Mouse (Mus musculus): ENCODE data around the gene Slc27a4. TPM values are rescaled to one million over a fixed set of nuclear protein-coding genes. Genes with fewer than 3 reads are reported as not detected.

Gene Slc27a4
- total RNA-seq, 4 experiments from 2014 or later = 13.4 to 18.7 (median 16.4) TPM

DNA sequence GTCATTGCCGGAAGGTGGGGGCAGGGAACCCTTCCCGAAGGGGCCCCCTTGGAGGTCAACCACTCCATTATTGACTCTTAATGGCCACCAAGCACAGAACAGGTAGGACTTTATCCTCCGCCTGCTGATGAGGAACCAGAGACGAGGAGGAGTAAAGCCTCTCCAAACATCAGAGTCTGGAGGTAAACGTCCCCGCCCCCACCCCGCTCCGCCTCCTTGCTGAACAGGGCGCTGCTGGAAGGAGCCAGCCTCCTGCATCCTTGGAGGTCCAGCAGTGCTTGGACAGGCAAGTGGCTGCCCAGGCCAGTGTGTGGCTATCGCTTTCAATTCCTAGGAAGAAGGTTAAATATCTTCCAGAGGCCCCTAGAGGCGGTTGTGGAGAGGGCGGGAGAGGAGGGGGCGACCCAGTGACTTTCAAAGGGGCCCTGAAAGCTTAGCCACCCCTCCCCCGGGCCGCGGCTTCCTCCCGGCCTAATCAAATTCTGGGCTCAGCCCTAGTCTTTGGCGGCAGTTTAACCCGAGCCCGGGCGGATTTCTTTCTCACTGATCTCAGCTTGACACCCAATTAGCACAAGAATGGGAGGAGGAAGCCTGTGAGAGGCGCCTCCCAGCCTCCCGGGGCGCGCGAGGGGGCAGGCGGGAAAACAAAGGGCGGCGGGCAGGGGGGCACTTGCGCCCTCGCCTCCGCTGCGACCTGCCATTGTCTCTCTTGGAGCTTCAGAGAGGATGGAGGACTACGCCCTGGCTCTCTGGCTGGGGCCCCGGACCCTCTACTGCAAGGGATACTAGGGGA is 17.8 kb downstream of the Slc27a4 start, which contains the start of gene Urm1:
Urm1 (plus strand) TSS at position 51 of the 793 bp plus-strand sequence.
- peak; percentile 65 for DNase-seq (ENCODE audit: low spot score)

GRCm38 (mm10) chr2:29826318-29826925 is 24.0 kb downstream of the Slc27a4 start:
- DNase-seq (ENCODE audit: low spot score) = no peak

DNA sequence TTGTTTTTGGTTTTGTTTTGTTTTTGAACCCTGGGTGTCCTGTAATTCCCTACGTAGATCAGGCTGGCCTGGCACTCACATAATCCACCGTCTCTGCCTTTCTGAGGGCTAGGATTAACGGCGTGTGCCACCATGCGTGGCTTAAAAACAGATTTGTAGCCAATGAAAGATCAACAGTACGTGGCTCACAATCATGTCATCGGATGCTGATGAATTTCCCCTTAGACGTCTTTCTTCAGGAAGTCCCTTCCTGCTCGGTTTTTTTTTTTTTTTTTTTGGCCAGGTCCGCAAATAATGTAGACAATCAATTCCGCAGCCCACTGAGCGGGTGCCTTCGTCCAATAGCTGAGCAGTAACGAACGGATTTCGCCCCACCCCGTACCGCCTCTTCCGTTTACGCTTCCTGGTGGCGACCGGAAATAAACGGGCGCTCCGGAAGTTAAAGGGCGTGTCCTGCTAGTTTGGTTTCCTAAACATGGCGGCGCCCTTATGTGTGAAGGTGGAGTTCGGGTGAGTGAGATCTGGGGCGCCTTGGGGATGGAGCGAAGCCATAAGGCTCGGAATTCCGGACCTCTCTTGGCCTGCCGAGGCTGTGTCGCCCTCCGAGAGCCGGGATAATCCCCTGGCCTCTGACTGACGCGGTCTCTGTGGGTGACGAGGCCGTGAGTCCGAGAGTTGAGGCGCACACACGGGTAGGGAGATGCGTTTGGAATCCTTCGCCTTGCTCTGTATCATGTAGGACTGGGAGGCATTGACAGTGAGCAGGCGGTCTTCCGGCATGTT is 24.7 kb downstream of the Slc27a4 start:
- peak; percentile 98 for DNase-seq (ENCODE audit: low spot score)

DNA sequence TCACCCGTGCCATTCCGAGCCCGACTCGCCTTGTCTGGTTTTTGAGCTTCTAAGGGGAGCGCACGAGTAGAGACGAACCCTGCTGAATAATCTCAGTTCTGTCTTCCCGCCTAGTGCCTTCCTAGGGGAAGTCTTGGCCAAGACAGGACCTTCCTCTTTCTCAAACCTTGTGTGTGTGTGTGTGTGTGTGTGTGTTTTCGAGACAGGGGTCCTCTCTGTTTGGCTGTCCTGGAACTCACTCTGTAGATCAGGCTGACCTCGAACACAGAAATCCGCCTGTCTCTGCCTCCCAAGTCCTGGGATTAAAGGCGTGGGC is 25.2 kb downstream of the Slc27a4 start:
- no peak for DNase-seq (ENCODE audit: low spot score)

- no peak for DNase-seq (ENCODE audit: low spot score)
Measured at GRCm38 (mm10) chr2:29831106-29831505, 28.7 kb downstream of the Slc27a4 start.

- no peak for DNase-seq (ENCODE audit: low spot score)
Measured at GRCm38 (mm10) chr2:29833796-29834195, 31.4 kb downstream of the Slc27a4 start.

GRCm38 (mm10) chr2:29835391-29835899 is 33.0 kb downstream of the Slc27a4 start:
- no peak for DNase-seq (ENCODE audit: low spot score)

DNA sequence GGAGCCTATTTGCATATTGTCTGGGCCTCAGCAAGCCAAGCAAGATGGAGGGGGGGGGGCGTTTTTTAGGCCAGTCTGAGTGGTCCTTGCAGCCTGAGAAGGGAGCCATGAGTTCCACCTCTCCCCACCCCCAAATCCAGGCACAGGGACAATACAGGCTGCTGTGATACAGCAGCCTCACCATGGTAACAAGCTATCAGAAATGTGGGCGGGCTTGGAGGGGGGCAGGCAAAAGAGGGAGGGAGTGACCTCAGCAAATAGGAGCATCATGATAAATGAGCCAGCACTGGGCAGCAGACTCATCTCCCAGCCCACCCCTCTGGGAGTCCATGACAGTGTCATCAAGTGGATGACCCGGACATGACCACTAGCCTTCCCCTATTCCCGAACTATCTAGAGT is 37.0 kb downstream of the Slc27a4 start:
- DNase-seq (ENCODE audit: low spot score) = no peak

DNA sequence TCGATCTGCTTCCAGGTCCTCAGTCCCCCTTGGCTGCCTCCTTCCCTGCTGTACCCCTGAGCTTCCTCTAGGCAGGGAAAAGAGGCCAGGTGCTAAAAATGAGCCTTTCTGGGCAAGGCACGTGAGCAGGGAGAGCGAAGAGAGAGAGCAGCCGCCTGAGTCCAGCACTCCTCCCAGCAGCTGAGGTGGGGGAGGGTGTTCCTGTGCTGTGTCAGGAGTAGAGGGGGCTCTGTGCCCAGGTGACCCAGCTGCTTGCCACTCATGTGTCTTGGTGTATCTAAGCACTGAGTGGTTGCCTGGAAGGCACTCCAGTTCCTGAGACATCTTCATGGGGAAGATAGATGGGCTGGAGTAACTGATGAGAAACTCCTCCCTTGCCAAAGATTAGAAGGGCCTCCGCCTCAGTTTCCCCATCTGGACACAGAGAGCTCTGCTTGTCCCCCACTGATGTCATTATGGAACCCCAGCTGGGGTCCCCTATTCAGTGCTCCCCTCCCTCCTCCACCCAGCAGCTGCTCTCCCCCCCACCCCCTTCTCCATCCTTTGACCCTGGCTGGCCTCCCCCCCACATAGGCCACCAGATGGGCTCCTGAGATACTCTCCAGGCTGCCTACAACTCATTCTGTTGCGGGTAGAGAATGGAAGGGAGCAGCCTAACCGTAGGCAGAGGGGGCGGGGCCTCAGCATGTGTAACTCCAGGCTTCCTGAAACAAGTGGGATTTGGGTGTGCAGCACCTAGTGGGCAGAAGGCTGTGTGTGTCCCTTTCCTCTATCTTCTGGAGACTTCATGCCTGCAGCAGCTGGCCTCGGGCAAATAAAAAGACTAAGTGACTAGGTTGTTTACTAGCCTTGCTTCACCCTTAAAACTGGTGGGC is 41.0 kb downstream of the Slc27a4 start:
- DNase-seq (ENCODE audit: low spot score) = no peak

DNA sequence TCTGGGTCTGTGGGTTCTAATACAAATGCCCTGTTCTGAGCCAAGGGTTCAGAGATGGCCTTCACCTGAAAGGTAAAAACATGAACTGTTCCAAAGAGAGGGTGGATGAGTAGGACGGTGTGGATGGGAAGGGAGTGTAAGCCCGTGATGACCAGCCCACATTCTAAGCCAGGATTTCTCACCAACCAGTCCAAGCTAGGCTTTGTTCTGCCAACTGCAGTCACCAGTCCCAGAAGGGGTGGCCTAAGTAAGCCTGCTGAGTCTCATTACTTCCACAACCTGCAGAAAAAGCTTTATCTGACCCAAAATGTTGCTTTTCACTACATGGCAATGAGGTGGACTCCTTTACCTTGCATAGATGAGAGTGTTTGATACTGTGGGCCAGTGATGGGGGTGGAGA is 41.7 kb downstream of the Slc27a4 start:
- no peak for DNase-seq (ENCODE audit: low spot score)

DNA sequence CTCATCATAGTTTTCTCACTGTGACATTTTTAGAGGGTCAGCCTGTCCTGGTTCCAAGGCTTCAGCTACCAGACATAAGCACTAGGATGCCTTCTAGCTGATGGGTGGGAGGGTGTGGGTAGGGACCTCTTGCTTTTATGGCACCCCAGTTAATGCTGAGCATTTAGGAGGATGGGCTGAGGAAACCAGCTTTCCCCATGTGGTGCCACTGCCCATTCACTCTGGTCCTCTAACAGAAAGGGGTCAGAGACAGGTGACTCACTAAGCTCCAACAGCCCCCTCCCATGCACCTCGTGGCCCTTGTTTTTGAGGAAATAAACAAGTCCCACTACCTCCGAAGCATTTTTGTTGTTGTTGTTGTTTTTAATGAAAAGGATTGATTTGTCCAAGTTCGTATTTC is 42.2 kb downstream of the Slc27a4 start:
- DNase-seq (ENCODE audit: low spot score) = no peak

- no peak for DNase-seq (ENCODE audit: low spot score)
Measured at GRCm38 (mm10) chr2:29845636-29846035, 43.2 kb downstream of the Slc27a4 start.

GRCm38 (mm10) chr2:29846061-29846853 is 43.8 kb downstream of the Slc27a4 start:
- DNase-seq (ENCODE audit: low spot score) = no peak

GRCm38 (mm10) chr2:29846911-29847310 is 44.5 kb downstream of the Slc27a4 start:
- no peak for DNase-seq (ENCODE audit: low spot score)

DNA sequence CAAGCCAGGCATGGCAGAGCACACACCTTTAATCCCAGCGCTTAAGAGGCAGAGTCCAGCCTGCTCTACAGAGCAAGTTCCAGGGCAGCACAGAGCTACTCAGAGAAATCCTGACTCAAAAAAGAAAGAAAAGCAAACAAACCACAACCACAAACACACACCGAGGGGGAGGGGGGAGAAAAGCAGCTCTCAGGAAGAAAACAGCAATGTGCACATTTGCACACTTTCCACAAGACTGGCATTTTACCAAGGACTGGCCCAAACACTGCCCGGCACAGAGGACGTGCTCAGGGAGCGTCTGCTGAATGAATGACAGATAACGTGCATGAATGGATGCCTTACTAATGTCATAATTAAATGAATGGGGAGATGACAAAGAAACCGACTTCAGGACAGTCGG is 46.6 kb downstream of the Slc27a4 start:
- no peak for DNase-seq (ENCODE audit: low spot score)

DNA sequence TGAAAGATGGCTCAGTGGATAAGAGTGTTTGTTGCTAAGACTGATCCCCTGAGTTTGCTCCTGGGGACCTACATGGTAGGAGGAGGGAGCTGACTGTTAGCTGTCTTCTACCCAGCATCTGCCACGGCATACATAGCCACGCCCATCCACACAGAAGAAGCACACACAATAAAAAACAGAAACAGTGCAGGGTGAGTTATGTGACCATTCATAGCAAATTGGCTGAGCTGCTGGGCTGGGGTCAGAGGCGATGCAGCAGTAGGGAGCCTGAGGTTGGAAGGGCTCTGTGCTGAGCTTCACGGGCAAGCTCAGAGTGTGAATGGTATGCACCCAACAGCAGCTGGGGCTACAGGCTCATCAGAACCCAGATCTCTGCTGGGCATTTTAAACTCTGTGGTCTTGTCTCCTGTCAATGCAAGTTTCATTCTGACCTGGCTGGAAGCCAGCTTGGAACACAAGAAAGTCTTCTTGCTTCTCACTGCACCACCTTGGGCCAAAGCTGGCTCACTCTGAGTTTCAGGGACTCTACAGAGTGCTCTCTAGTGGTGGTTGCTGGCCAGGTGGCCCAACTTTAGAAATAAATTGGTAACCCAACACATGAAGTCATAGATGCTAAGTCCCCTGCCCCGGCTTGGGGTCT is 47.5 kb downstream of the Slc27a4 start:
- no peak for DNase-seq (ENCODE audit: low spot score)

DNA sequence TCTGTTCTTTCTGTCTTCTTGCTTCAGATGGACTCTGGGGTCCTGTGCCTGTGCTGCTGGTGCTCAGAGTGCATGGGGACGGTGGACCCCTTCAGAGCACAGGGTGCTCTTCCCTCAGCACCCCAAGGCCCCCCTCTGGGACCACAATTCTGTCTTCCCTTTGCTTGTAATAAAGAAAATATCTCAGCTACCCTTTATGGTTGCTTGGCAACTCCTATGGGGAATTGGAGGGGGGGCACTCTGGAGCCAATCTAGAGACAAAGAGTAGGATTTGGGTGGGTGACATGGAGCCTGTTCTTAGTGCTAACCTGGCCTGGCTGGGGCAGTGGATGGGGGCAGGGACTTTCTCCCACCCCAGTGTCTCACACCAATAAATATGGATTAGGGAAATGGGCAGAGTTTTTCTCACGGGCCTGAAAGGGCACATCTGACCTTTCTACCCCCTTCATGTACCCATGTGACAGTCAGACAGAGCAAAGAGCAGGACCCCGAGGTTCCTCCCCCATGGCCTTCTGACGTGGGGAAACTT is 50.6 kb downstream of the Slc27a4 start:
- DNase-seq (ENCODE audit: low spot score) = no peak

- DNase-seq (ENCODE audit: low spot score) = no peak
Measured at GRCm38 (mm10) chr2:29853736-29854135, 51.3 kb downstream of the Slc27a4 start.

DNA sequence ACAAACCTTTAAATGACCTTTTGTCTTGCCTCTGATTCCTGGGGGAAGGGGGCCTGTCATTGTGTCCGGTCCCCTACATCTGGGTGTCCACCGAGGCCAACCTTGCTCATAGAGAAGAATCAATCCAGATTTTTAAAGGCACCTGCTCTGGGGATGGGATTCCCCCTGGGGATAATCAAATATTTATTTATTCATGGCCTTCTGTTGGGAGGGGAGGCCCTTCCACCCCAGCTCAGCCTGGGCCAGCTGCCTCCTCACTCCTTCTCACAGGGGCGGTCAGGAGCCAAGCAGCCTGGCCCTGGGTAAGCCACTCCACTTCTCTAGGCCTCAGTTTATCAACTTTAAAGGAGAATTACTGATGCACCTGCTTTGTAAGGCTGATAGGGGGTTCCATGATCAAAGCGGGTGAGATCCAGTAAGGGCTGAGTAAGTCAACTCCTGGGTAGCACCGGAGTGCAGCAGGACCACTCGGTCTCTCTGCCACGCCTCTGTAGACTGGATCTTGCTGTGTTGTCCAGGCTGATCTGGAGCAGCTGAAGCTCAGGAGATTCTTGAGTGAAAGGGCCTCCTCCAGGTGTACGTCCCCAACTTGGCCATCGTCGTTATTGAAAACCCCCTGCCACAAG is 53.3 kb downstream of the Slc27a4 start:
- DNase-seq (ENCODE audit: low spot score) = no peak

All from heart, adult 8-10 months (tissue).